9 mouse cellular contexts compared by ENCODE assay signal in genomic region chr3:65585823-65586482, GRCm38 (mm10). TPM values are rescaled to one million over a fixed set of nuclear protein-coding genes. Genes with fewer than 3 reads are reported as not detected.
A peak's percentile ranks its signal among the peaks of the same experiment; 100 is the strongest.
DNase-seq lines count a peak whose midpoint lies in the region; ATAC-seq lines count a peak whose summit lies in the region.
"Had no signal": no experiment of that assay in that cellular context is flagged by ENCODE, and none has a peak within 500 bp of the region (broad histone marks: within the 10 kb centered on the region; RNA-seq: fewer than 3 reads in every experiment).

No protein-coding gene starts in this region.

- 28% methylated on average over 16 of the region's 16 CpGs for WGBS in kidney, embryonic 14.5 days
- WGBS in embryonic facial prominence, embryonic 10.5 days: 32% methylated on average over 16 of the region's 16 CpGs
- WGBS in hindbrain, embryonic 16.5 days: 28% methylated on average over 16 of the region's 16 CpGs
- 22% methylated on average over 16 of the region's 16 CpGs for WGBS in midbrain, embryonic 15.5 days

- peak overlapping the region; percentile 30; the same call in 1 of the 2 replicates for H3K27ac ChIP-seq in kidney, embryonic 14.5 days (ENCODE audit: low read depth, low read length)
- peak overlapping the region; percentile 80 for H3K27ac ChIP-seq in embryonic facial prominence, embryonic 10.5 days (replicated peaks)
- no peak overlapping the region for H3K27ac ChIP-seq in hindbrain, embryonic 16.5 days (ENCODE audit: low read depth, low read length)
- H3K27ac ChIP-seq in midbrain, embryonic 15.5 days: no peak overlapping the region

- H3K4me1 ChIP-seq in kidney, embryonic 14.5 days (ENCODE audit: control insufficient read depth, insufficient read depth, low read length): 0 out of 2 replicates have a peak, but pooled peaks cover 3% of the 10 kb centered on the region
- peaks cover 43% of the 10 kb centered on the region for H3K4me1 ChIP-seq in embryonic facial prominence, embryonic 10.5 days
- peaks cover 10% of the 10 kb centered on the region for H3K4me1 ChIP-seq in hindbrain, embryonic 16.5 days (ENCODE audit: control insufficient read depth, insufficient read depth, low read depth, low read length)
- peaks cover 19% of the 10 kb centered on the region for H3K4me1 ChIP-seq in midbrain, embryonic 15.5 days

- no peak for DNase-seq in kidney, adult 18-20 months
- no peak for DNase-seq in embryonic facial prominence, embryonic 10.5 days (ENCODE audit: low spot score)
- DNase-seq in layer of hippocampus, adult 9-11 months: no peak
- no peak for DNase-seq in right cerebral cortex, postnatal 36 days (ENCODE audit: low spot score in 2 of 2)
- DNase-seq in frontal cortex, postnatal 10 days (ENCODE audit: low spot score in 2 of 2): no peak

- ATAC-seq in kidney, embryonic 14.5 days (ENCODE audit: low FRiP score, low TSS enrichment): no peak
- ATAC-seq in hindbrain, embryonic 16.5 days: peak; percentile 61
- ATAC-seq in midbrain, embryonic 15.5 days (replicated peaks): peak; percentile 13
- ATAC-seq: Patski had no signal

- H3K4me3 ChIP-seq in kidney, embryonic 14.5 days (ENCODE audit: low read length): peak overlapping the region; percentile 31
- H3K4me3 ChIP-seq in embryonic facial prominence, embryonic 10.5 days: peak overlapping the region; percentile 43
- H3K4me3 ChIP-seq in hindbrain, embryonic 16.5 days (ENCODE audit: low read length): peak overlapping the region; percentile 36
- peak overlapping the region; percentile 26 for H3K4me3 ChIP-seq in midbrain, embryonic 15.5 days

- H3K4me2 ChIP-seq in kidney, embryonic 14.5 days (replicated peaks; ENCODE audit: low read depth, low read length): peak overlapping the region; percentile 54
- peak overlapping the region; percentile 71 for H3K4me2 ChIP-seq in hindbrain, embryonic 16.5 days (ENCODE audit: low read length)
- H3K4me2 ChIP-seq in midbrain, embryonic 15.5 days: peak overlapping the region; percentile 58

- H3K27me3 ChIP-seq in kidney, embryonic 14.5 days (ENCODE audit: control insufficient read depth, insufficient read depth, low read length): no peaks in the 10 kb centered on the region
- no peaks in the 10 kb centered on the region for H3K27me3 ChIP-seq in embryonic facial prominence, embryonic 10.5 days (replicated peaks; ENCODE audit: low read depth, poor library complexity, severe bottlenecking)
- no peaks in the 10 kb centered on the region; the same call in 1 of the 2 replicates for H3K27me3 ChIP-seq in hindbrain, embryonic 16.5 days (replicated peaks; ENCODE audit: control insufficient read depth, insufficient read depth, low read length)
- 0 out of 2 replicates have a peak, but pooled peaks cover 5% of the 10 kb centered on the region for H3K27me3 ChIP-seq in midbrain, embryonic 15.5 days (replicated peaks)
- H3K27me3 ChIP-seq: Patski had no signal

- H3K9me3 ChIP-seq in kidney, embryonic 14.5 days (ENCODE audit: control insufficient read depth, low read length): no peaks in the 10 kb centered on the region
- H3K9me3 ChIP-seq in embryonic facial prominence, embryonic 10.5 days: peaks cover 2% of the 10 kb centered on the region; the same call in 1 of the 2 replicates
- H3K9me3 ChIP-seq in hindbrain, embryonic 16.5 days (ENCODE audit: control insufficient read depth, low read length): no peaks in the 10 kb centered on the region
- no peaks in the 10 kb centered on the region for H3K9me3 ChIP-seq in midbrain, embryonic 15.5 days

- H3K36me3 ChIP-seq in kidney, embryonic 14.5 days (ENCODE audit: control insufficient read depth, insufficient read depth, low read length): no peaks in the 10 kb centered on the region
- H3K36me3 ChIP-seq in embryonic facial prominence, embryonic 10.5 days (replicated peaks): no peaks in the 10 kb centered on the region
- H3K36me3 ChIP-seq in hindbrain, embryonic 16.5 days (ENCODE audit: control insufficient read depth, insufficient read depth, low read length): no peaks in the 10 kb centered on the region
- no peaks in the 10 kb centered on the region for H3K36me3 ChIP-seq in midbrain, embryonic 15.5 days (replicated peaks)

- H3K9ac ChIP-seq in kidney, embryonic 14.5 days (ENCODE audit: low read depth, low read length): peak overlapping the region; percentile 42; the same call in 1 of the 2 replicates
- peak overlapping the region; percentile 59 for H3K9ac ChIP-seq in hindbrain, embryonic 16.5 days (ENCODE audit: low read depth, low read length)
- H3K9ac ChIP-seq in midbrain, embryonic 15.5 days: peak overlapping the region; percentile 28; the same call in 1 of the 2 replicates

RNA-seq across cellular contexts. Expression of gene Tiparp, which starts 57.7 kb away (rescaled TPM):
- polyA plus RNA-seq in kidney, embryonic 14.5 days (2014; fragmentation: Nextera tagmentation; extraction: Ambion mirVana): 23.1 and 29.9 TPM in 2 replicates
- 47.5 and 48.7 TPM in 2 replicates for polyA plus RNA-seq in embryonic facial prominence, embryonic 10.5 days (2016; fragmentation: Nextera tagmentation; extraction: Ambion mirVana)
- polyA plus RNA-seq in hindbrain, embryonic 16.5 days (2015; fragmentation: Nextera tagmentation; extraction: Ambion mirVana): 31.8 and 34.8 TPM in 2 replicates
- polyA plus RNA-seq in midbrain, embryonic 15.5 days (2015; fragmentation: Nextera tagmentation; extraction: Ambion mirVana): 25.8 and 27.3 TPM in 2 replicates

Comparison
In these comparisons a context has a peak if more than half of its experiments do, and no peak if none do; other contexts are left out.
1. H3K27ac ChIP-seq: peak in kidney, embryonic 14.5 days (single experiment) and embryonic facial prominence, embryonic 10.5 days (single experiment); none in hindbrain, embryonic 16.5 days (single experiment) and midbrain, embryonic 15.5 days (single experiment).
2. Peak in every context shown above with its lines, with median percentiles within 50 percentile points of each other: H3K4me2 ChIP-seq, H3K4me3 ChIP-seq and H3K9ac ChIP-seq.